Mouse (Mus musculus) layer of hippocampus, postnatal 10 days (tissue): ENCODE measurements around the gene Gm8271. TPM values are rescaled to one million over a fixed set of nuclear protein-coding genes. Genes with fewer than 3 reads are reported as not detected.
"Not testable (repeated sequence)": the region's sequence is repeated elsewhere in the genome, so short reads cannot be mapped to it uniquely, and the experiment has no call there.

Source experiments
- DNase-seq, 2 experiments: peaks; one replicate each; pipeline ENCODE4 v3.0.0; 2021; ENCODE audit warnings: low spot score in 2 of 2
- long read RNA-seq: library from polyadenylated mRNA; stranded (forward); transcript quantifications from one replicate; pipeline ENCODE4 v2.0.0, GENCODE M21; 2023
- total RNA-seq, 2 experiments: library from RNA; stranded (reverse); gene quantifications; 2 replicates each; pipeline ENCODE4 v1.2.3; 2021

Gene Gm8271
- not detected for total RNA-seq
- long read RNA-seq, result 0 reads

DNA sequence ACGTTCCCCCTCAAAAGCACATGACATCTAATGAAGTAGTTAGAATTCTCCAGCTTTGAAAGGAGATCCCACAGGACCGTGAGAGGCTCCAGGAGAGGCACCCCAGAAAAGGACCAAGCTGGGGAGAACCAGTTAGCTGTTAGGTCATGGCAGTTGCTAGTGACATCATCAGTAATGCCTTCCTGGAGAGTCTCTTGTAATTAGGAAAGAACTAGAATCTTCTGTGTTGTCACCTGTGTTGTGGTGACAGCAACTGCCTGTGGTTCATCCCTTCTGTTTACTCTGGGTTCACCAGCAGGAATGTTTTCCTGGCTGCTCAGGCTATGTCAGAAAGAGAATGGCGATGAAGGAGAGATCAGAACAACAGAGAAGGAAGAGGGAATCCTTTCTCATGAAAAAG lies at the start of gene Gm8271:
TSS of gene Gm8271 (plus strand) at position 301 of the 400 bp plus-strand sequence.
- DNase-seq, result not testable (repeated sequence)

DNA sequence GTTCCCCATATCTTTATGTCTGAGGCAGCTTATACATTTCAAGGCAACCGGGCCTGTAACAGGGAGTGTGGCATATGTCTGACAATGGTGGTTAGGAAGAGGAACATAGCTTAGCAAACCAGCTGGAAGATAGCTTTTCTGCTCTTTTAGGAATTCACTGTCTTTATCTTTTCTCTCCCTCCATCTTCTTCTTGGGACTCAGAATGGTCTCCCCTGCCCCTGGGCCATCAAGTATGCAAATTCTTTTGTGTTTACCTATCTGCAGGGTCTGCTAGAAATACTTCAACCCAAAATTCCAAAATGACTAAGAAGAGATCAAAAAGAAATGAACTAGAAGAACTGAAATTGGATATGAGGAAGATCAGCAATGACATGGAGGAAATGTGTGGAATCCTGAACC lies 21.4 kb upstream of the Gm8271 start, which contains the start of gene Gm3317:
TSS of gene Gm3317 (plus strand) at position 301 of the 400 bp plus-strand sequence.
- DNase-seq, result not testable (repeated sequence)

Other genes with a start within 250 kb of the Gm8271 start
- not detected for gene Gm8297, start 201.9 kb upstream of the Gm8271 start, total RNA-seq
- gene Gm3298, start 169.9 kb upstream of the Gm8271 start, total RNA-seq, result not detected
- not detected for gene 4930555G01Rik, start 135.2 kb upstream of the Gm8271 start, total RNA-seq
- gene Gm8281, start 114.8 kb upstream of the Gm8271 start, total RNA-seq, result 1 to 10 TPM; 4.8 to 5.2 TPM
- gene Gm8279, start 54.3 kb upstream of the Gm8271 start, total RNA-seq, result not detected
- not detected for gene Gm3317, start 21.3 kb upstream of the Gm8271 start, total RNA-seq
- not detected for gene Gm3526, start 74.8 kb downstream of the Gm8271 start, total RNA-seq
- gene Gm3542, start 149.1 kb downstream of the Gm8271 start, total RNA-seq, result not detected
- gene Gm3500, start 203.3 kb downstream of the Gm8271 start, total RNA-seq, result not detected